Mouse (Mus musculus) lung, embryonic 16.5 days (tissue): Measurements from ENCODE around the gene Inha. TPM values are rescaled to one million over a fixed set of nuclear protein-coding genes. Genes with fewer than 3 reads are reported as not detected.

Source experiments
- ATAC-seq: fragments of 200-750 bp; cut with Nextera tagmentation; 2 replicates; pipeline ENCODE4 v1.8.0; 2017; ENCODE audit warnings: low read depth, mild to moderate bottlenecking, moderate library complexity
- H3K27ac ChIP-seq: fragments of 300-500 bp; sonication (generic); 2 replicates; pipeline ENCODE4 v1.5.1; 2014; ENCODE audit warnings: mild to moderate bottlenecking, control low read depth, low read length
- H3K27me3 ChIP-seq: fragments of 300-500 bp; sonication (generic); 2 replicates; pipeline ENCODE4 v1.6.1; 2014; ENCODE audit warnings: low read depth, low read length, mixed read lengths; ENCODE audit not compliant: control insufficient read depth, insufficient read depth
- H3K36me3 ChIP-seq: fragments of 300-500 bp; sonication (generic); 2 replicates; pipeline ENCODE4 v1.6.1; 2014; ENCODE audit warnings: low read length; ENCODE audit not compliant: control insufficient read depth, insufficient read depth
- H3K4me1 ChIP-seq: fragments of 300-500 bp; sonication (generic); replicated peaks from 2 replicates; pipeline ENCODE4 v1.6.1; 2014; ENCODE audit warnings: low read length, mixed read lengths; ENCODE audit not compliant: control insufficient read depth, insufficient read depth
- H3K4me2 ChIP-seq: fragments of 300-500 bp; sonication (generic); 2 replicates; pipeline ENCODE4 v1.6.1; 2014; ENCODE audit warnings: low read depth, low read length, control low read depth
- H3K4me3 ChIP-seq: fragments of 300-500 bp; sonication (generic); 2 replicates; pipeline ENCODE4 v1.5.1; 2014; ENCODE audit warnings: mild to moderate bottlenecking, low read length, control low read depth
- H3K9ac ChIP-seq: fragments of 300-500 bp; sonication (generic); 2 replicates; pipeline ENCODE4 v1.6.1; 2014; ENCODE audit warnings: low read length, control low read depth
- H3K9me3 ChIP-seq: fragments of 300-500 bp; sonication (generic); 2 replicates; pipeline ENCODE4 v1.6.1; 2016; ENCODE audit warnings: low read length; ENCODE audit not compliant: control insufficient read depth
- WGBS: fragments of 180-500 bp; shearing (Covaris S2); extraction: QIAGEN DNeasy Blood & Tissue Kit; methylation state at CpG from one replicate; pipeline ENCODE4 v1.1.7; 2014; 5-methylcytosine and 5-hydroxymethylcytosine counted together
- polyA plus RNA-seq: library from polyadenylated mRNA; unstranded; fragments of >200 nt; fragmentation: Nextera tagmentation; extraction: Ambion mirVana; gene quantifications from 2 replicates; pipeline ENCODE4 v1.2.1, GENCODE M21; 2015

The Inha gene
- polyA plus RNA-seq, 1 experiment from 2014 or later = 3.8 TPM

GRCm38 (mm10) chr1:75486561-75486960, 20.3 kb upstream of the Inha start:
- H3K9ac ChIP-seq = no peak overlapping the region
- peaks cover 9% of the 10 kb centered on the region for H3K4me1 ChIP-seq
- H3K27ac ChIP-seq = no peak overlapping the region
- ATAC-seq = no peak
- H3K36me3 ChIP-seq = peaks cover 12% of the 10 kb centered on the region
- peaks cover 66% of the 10 kb centered on the region for H3K27me3 ChIP-seq
- H3K4me2 ChIP-seq = no peak overlapping the region; the same call in 1 of the 2 replicates
- H3K9me3 ChIP-seq = no peaks in the 10 kb centered on the region
- 7% methylated on average over 24 of the region's 24 CpGs for WGBS
- H3K4me3 ChIP-seq = no peak overlapping the region

- no peak for ATAC-seq
- WGBS = 2% methylated on average over 13 of the region's 13 CpGs
- peak overlapping the region; percentile 49 for H3K4me3 ChIP-seq
- peaks cover 16% of the 10 kb centered on the region for H3K36me3 ChIP-seq
- peak overlapping the region; percentile 64 for H3K4me2 ChIP-seq
- peaks cover 62% of the 10 kb centered on the region for H3K27me3 ChIP-seq
- no peaks in the 10 kb centered on the region for H3K9me3 ChIP-seq
- H3K9ac ChIP-seq = no peak overlapping the region
- peaks cover 9% of the 10 kb centered on the region for H3K4me1 ChIP-seq
- H3K27ac ChIP-seq = no peak overlapping the region
Measured at GRCm38 (mm10) chr1:75487040-75487404, 19.9 kb upstream of the Inha start.

GRCm38 (mm10) chr1:75487405-75488161, 19.3 kb upstream of the Inha start:
- Histone ChIP-seq H3K4me2 (peak overlapping the region; percentile 64), H3K4me1 (peaks cover 9% of the 10 kb centered on the region), H3K27ac (no peak overlapping the region), H3K9ac (peak overlapping the region; percentile 12; the same call in 1 of the 2 replicates), H3K36me3 (peaks cover 18% of the 10 kb centered on the region), H3K27me3 (peaks cover 56% of the 10 kb centered on the region), H3K9me3 (no peaks in the 10 kb centered on the region), H3K4me3 (peak overlapping the region; percentile 49)
- WGBS = under 1% methylated on average over 61 of the region's 62 CpGs
- peak; percentile 70 for ATAC-seq

GRCm38 (mm10) chr1:75490785-75491551, 15.9 kb upstream of the Inha start:
- Histone ChIP-seq H3K27ac (no peak overlapping the region), H3K9ac (no peak overlapping the region), H3K4me3 (no peak overlapping the region), H3K9me3 (no peaks in the 10 kb centered on the region), H3K36me3 (peaks cover 20% of the 10 kb centered on the region), H3K27me3 (peaks cover 26% of the 10 kb centered on the region), H3K4me2 (no peak overlapping the region), H3K4me1 (peaks cover 9% of the 10 kb centered on the region)
- 84% methylated on average over 34 of the region's 34 CpGs for WGBS
- ATAC-seq = no peak

GRCm38 (mm10) chr1:75492579-75493170, 14.2 kb upstream of the Inha start:
- WGBS = 58% methylated on average over 24 of the region's 24 CpGs
- ATAC-seq = no peak

GRCm38 (mm10) chr1:75494878-75495548, 11.9 kb upstream of the Inha start:
- no peaks in the 10 kb centered on the region for H3K4me1 ChIP-seq
- no peak overlapping the region for H3K4me2 ChIP-seq
- peaks cover 45% of the 10 kb centered on the region for H3K36me3 ChIP-seq
- no peak overlapping the region for H3K9ac ChIP-seq
- H3K27ac ChIP-seq = no peak overlapping the region
- peak; percentile 14; the same call in 1 of the 2 replicates for ATAC-seq
- 59% methylated on average over 12 of the region's 12 CpGs for WGBS
- H3K9me3 ChIP-seq = no peaks in the 10 kb centered on the region
- H3K27me3 ChIP-seq = no peaks in the 10 kb centered on the region
- H3K4me3 ChIP-seq = no peak overlapping the region

More at GRCm38 (mm10) chr1:75492579-75493170, 14.2 kb upstream of the Inha start:
- Histone ChIP-seq H3K36me3 (peaks cover 34% of the 10 kb centered on the region), H3K27me3 (peaks cover 12% of the 10 kb centered on the region), H3K4me1 (peaks cover 5% of the 10 kb centered on the region; the same call in 1 of the 2 replicates), H3K9me3 (no peaks in the 10 kb centered on the region), H3K4me2 (no peak overlapping the region), H3K9ac (no peak overlapping the region), H3K27ac (no peak overlapping the region), H3K4me3 (no peak overlapping the region)

GRCm38 (mm10) chr1:75498897-75499296, 8.0 kb upstream of the Inha start:
- Histone ChIP-seq H3K4me1 (peaks cover 4% of the 10 kb centered on the region), H3K27ac (no peak overlapping the region), H3K9me3 (no peaks in the 10 kb centered on the region), H3K4me3 (no peak overlapping the region), H3K9ac (no peak overlapping the region), H3K36me3 (peaks cover 53% of the 10 kb centered on the region), H3K27me3 (no peaks in the 10 kb centered on the region), H3K4me2 (no peak overlapping the region)
- ATAC-seq = no peak
- WGBS = 87% methylated on average over 4 of the region's 4 CpGs

GRCm38 (mm10) chr1:75499441-75499840, 7.4 kb upstream of the Inha start:
- 77% methylated on average over 7 of the region's 7 CpGs for whole genome bisulfite sequencing
- ATAC-seq = no peak
- peaks cover 53% of the 10 kb centered on the region for H3K36me3 ChIP-seq

More at GRCm38 (mm10) chr1:75499441-75499840, 7.4 kb upstream of the Inha start:
- Histone ChIP-seq H3K9me3 (no peaks in the 10 kb centered on the region), H3K27ac (no peak overlapping the region), H3K4me1 (peaks cover 10% of the 10 kb centered on the region), H3K27me3 (no peaks in the 10 kb centered on the region), H3K4me2 (no peak overlapping the region), H3K4me3 (no peak overlapping the region), H3K9ac (no peak overlapping the region)
